Mouse (Mus musculus): ENCODE measurements at regions not wholly inside any gene's neighbourhood (a gene's known extent, or its start where the extent isn't known, plus 50 kb on each side); places are given as distances from the start of the nearest gene placed in this dataset.

DNA sequence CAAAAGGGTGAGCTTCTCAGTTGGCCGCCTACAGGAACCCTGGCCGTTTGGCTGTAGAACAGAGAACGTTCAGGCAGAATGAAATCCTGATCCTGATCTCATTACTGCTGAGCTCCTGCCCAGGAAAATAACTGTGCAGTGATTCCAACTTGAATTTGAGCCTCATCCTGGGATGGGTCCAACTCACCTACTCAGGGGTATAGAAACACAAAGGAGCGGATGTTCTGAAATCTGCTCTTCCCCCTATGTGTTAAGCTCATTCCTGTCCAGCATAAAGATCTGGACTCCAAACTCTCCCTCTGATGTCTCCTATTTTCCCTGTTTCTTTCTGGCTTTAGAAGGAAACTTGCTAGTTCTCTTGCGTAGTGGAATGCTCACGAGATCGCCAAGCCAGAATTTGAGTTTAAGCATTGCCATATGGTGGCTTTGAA lies 173.6 kb upstream of the Krr1 start:
- TF ChIP-seq GATA1 (IDR thresholded peaks at IDR 0.05; ENCODE audit: low read length), result no peak

DNA sequence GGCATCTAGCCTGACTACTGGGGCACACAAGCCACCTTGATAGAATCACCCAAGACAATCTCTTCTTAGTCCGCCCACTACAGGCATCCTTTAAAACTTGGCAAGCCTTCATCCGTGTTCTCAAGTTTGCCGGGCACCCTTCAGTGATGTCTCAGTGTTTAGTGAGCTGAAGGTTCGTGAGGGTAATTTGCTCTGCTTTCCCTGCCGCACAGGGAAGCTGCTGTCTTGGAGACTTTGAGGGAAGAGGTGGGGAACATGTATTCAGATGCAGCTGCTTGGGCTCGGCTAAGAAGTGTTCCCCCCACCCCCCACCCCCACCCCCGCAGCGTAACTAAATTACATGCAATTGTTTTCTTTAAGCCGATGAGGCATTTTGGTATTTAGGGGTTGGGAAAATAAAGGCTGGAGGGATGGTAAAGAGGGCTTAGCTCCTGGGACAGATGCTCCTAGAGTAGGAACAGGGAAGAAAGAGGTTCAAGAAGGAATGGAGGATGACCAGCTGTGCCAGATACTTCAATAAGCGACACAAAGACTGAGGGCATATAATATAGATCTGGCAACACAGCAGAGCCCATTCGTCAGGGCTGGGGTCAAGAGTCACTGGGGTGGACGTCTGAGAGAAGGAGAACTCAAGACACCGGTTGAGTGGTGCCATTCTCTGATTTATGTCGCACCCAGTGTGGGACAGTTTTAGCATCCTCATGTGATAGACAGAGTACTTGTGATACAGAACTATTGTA lies 172.4 kb upstream of the Krr1 start:
- TF ChIP-seq GATA1 (IDR thresholded peaks at IDR 0.05; ENCODE audit: low read length), result no peak

DNA sequence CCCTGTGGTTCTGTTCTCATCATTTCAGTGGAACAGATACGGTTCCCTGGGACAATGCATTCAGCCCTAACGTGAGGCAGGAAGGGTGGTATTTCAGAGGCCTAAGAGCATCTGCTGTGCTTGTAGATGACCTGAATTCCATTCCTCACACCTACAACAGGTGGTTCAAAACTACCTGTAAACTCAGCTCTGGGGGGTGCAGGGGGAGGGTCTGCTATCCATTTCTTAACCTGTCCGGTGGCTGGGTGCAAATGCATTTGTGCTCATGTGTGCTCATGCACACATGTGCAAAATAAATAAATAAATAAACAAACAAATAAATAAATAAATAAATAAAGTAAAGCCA lies 171.9 kb upstream of the Krr1 start:
- no peak for TF ChIP-seq GATA1 (IDR thresholded peaks at IDR 0.05; ENCODE audit: low read length)

GRCm38 (mm10) chr10:111801021-111801793 lies 171.3 kb upstream of the Krr1 start:
- TF ChIP-seq GATA1 (IDR thresholded peaks at IDR 0.05; ENCODE audit: low read length), result no peak

- no peak for TF ChIP-seq GATA1 (IDR thresholded peaks at IDR 0.05; ENCODE audit: low read length)
Measured at GRCm38 (mm10) chr10:111801794-111802359, 170.6 kb upstream of the Krr1 start.

- no peak for TF ChIP-seq GATA1 (IDR thresholded peaks at IDR 0.05; ENCODE audit: low read length)
Measured at GRCm38 (mm10) chr10:111806333-111806732, 166.1 kb upstream of the Krr1 start.

DNA sequence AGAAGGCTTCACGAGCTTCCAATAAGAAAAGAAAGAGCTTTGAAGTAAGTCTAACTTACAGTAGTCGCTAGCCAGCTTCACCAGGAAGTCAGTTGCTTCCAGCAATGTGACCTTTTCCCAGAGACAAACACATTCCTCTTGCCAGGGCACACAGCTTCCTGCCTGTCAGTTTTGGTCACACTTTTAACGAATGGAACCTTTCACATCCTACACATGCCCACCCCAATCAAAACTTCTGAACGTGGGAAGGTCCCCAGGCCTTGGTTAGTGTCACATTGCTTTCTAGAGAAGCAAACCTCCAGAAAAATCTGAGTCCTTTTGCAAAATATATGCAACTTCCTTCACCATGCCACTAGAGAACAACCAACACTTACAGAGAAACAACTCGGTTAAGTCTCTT lies 165.5 kb upstream of the Krr1 start:
- no peak for TF ChIP-seq GATA1 (IDR thresholded peaks at IDR 0.05; ENCODE audit: low read length)

DNA sequence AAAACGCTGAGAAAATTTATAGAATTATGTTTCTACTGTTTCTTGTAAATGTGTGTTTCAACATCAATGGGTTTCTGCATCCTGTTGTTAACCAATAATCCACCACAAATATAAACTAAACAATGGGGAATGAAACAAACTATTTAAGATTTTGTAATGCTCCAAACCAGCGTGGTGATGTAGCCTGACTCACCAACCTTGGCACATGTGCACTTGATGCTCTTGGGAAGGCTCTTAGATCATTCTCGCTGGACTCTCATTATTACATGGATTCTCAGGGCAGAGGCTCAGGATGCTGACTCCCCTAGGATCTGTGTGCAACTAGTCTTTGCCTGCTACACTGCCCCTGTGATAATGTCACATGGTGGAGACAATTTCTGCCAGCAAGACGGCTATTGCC lies 158.7 kb upstream of the Krr1 start:
- TF ChIP-seq GATA1 (IDR thresholded peaks at IDR 0.05; ENCODE audit: low read length), result no peak

- TF ChIP-seq GATA1 (IDR thresholded peaks at IDR 0.05; ENCODE audit: low read length), result no peak
Measured at GRCm38 (mm10) chr10:111814648-111815047, 157.8 kb upstream of the Krr1 start.

GRCm38 (mm10) chr10:111815160-111815559 lies 157.3 kb upstream of the Krr1 start:
- TF ChIP-seq GATA1 (IDR thresholded peaks at IDR 0.05; ENCODE audit: low read length), result no peak

DNA sequence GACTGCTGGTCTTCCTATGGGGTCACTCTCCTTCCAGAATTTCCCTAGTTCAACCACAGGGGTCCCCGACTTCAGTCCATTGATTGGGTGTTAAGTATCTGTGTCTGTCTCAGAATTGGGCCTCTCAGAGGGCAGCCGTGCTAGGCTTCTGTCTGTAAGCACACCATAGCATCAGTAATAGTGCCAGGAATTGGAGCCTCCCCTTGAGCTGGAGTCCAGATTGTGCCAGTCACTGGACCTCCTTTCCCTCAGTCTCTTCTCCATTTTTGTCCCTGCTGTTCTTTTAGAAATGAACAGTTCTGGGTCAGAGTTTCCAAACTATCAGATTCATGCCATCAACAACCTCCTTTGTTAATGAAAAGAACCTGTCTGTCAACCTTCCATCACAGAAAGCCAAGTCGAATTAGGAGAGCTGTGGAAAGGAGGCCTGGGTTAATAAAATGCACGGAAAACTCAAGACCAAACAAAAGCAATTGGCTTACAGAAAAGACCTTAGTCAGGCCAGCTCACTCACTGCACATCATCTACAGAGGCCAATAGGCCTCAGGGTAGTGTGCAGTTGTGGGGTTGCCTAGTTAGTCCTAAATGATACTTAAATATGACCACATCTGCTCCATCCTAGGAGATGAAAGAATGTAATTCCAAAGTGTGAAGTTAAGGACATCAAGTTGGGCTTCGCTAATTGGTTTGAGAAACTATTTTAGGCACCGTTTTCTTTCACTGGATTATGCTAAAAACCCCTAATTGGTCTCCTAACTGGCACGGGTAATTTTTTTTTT lies 156.5 kb upstream of the Krr1 start:
- TF ChIP-seq GATA1 (IDR thresholded peaks at IDR 0.05; ENCODE audit: low read length), result no peak

DNA sequence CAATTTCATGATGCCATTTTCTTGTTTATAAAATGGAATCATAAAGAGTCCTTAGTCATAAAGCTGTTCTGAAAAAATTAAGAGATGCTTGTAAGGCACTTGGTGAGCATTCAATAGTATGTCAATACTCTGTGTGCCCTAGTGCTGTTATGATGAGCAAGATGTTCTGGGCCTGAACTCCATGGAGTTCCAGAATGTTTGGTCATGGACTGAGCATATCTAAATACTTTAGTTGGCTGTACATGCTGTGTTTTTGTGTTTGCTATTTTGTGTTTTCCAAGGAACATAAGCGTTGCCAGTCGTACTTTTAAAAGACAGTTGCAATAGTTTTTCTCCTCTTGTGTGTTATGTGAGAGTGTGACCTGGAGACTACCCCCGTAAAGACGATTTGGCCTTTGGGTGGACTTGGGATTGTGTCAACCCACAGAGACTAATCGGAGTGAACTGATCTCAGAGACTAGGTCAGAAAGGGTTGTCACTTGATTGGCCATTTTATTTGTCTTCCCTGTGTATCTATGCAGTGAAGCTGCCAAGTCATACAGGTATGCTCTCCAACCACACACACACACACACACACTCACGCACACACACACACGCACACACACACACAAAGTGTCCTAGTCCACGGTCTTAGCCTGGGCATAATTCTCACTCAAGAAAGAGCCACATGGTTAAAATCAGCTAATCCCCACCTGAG lies 152.6 kb upstream of the Krr1 start:
- no peak for TF ChIP-seq GATA1 (IDR thresholded peaks at IDR 0.05; ENCODE audit: low read length)

DNA sequence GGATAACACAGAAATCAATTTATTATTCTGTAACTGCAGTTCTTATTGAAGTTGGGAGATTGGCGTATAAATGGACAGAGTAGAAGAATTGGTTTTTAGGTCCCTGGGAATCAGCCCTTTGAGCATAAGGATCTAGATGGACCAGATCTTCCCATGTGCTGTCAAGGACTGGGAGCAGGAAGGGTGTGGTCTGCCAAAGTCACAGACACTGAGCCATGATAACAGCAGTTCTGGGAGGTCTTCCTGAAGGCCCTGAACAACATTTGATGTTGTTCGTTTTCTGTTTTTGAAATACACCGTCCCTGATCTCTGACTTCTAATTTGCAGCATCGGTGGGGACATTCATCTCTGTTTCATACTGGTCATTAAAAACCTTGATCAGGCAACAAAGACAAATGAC lies 147.6 kb upstream of the Krr1 start:
- TF ChIP-seq GATA1 (IDR thresholded peaks at IDR 0.05; ENCODE audit: low read length), result peak; percentile 36

GRCm38 (mm10) chr10:111826033-111826754 lies 146.3 kb upstream of the Krr1 start:
- no peak for TF ChIP-seq GATA1 (IDR thresholded peaks at IDR 0.05; ENCODE audit: low read length)

- TF ChIP-seq GATA1 (IDR thresholded peaks at IDR 0.05; ENCODE audit: low read length), result no peak
Measured at GRCm38 (mm10) chr10:111827246-111827645, 145.2 kb upstream of the Krr1 start.
